Mouse (Mus musculus) limb, embryonic 14.5 days (tissue): ENCODE data around the gene Gstp1. TPM values are rescaled to one million over a fixed set of nuclear protein-coding genes. Genes with fewer than 3 reads are reported as not detected.

ENCODE experiments used
- ATAC-seq: fragments of 200-750 bp; cut with Nextera tagmentation; 2 replicates; pipeline ENCODE4 v1.8.0; 2017; ENCODE audit warnings: low read depth, moderate number of reproducible peaks, moderate TSS enrichment; ENCODE audit not compliant: low FRiP score
- DNase-seq: peaks from one replicate; pipeline ENCODE4 v3.0.0-alpha.2; 2015; ENCODE audit warnings: low spot score
- H3K27ac ChIP-seq: fragments of 300-500 bp; sonication (generic); replicated peaks from 2 replicates; pipeline ENCODE4 v1.5.1; 2014; ENCODE audit warnings: low read depth, mild to moderate bottlenecking, low read length, moderate library complexity, mixed read lengths
- H3K27me3 ChIP-seq: fragments of 300-500 bp; sonication (generic); 2 replicates; pipeline ENCODE4 v1.6.1; 2014; ENCODE audit warnings: low read length, mixed read lengths; ENCODE audit not compliant: control insufficient read depth, insufficient read depth
- H3K36me3 ChIP-seq: fragments of 300-500 bp; sonication (generic); 2 replicates; pipeline ENCODE4 v1.6.1; 2014; ENCODE audit warnings: mild to moderate bottlenecking, low read length, moderate library complexity, mixed read lengths; ENCODE audit not compliant: control insufficient read depth, insufficient read depth
- H3K4me1 ChIP-seq: fragments of 300-500 bp; sonication (generic); 2 replicates; pipeline ENCODE4 v1.6.1; 2014; ENCODE audit warnings: antibody characterized with exemption, low read length, mixed read lengths; ENCODE audit not compliant: control insufficient read depth, insufficient read depth
- H3K4me2 ChIP-seq: fragments of 300-500 bp; sonication (generic); replicated peaks from 2 replicates; pipeline ENCODE4 v1.6.1; 2014; ENCODE audit warnings: low read depth, mild to moderate bottlenecking, low read length, moderate library complexity; ENCODE audit not compliant: severe bottlenecking
- H3K4me3 ChIP-seq: fragments of 300-500 bp; sonication (generic); replicated peaks from 2 replicates; pipeline ENCODE4 v1.5.1; 2014; ENCODE audit warnings: low read length
- H3K9ac ChIP-seq: fragments of 300-500 bp; sonication (generic); 2 replicates; pipeline ENCODE4 v1.6.1; 2014; ENCODE audit warnings: mild to moderate bottlenecking, low read depth, low read length, moderate library complexity; ENCODE audit not compliant: severe bottlenecking
- H3K9me3 ChIP-seq: fragments of 300-500 bp; sonication (generic); 2 replicates; pipeline ENCODE4 v1.6.1; 2016; ENCODE audit warnings: low read length; ENCODE audit not compliant: control insufficient read depth
- POLR2A ChIP-seq: fragments of 200-500 bp; IDR thresholded peaks from 2 replicates; pipeline ENCODE4 v1.8.0; 2012; ENCODE audit warnings: inconsistent platforms, mild to moderate bottlenecking, moderate library complexity, borderline replicate concordance; ENCODE audit not compliant: insufficient read depth, insufficient read length; ENCODE audit errors: extremely low read depth
- WGBS: fragments of 180-500 bp; shearing (Covaris S2); extraction: QIAGEN DNeasy Blood & Tissue Kit; methylation state at CpG from one replicate; pipeline ENCODE4 v1.1.7; 2014; 5-methylcytosine and 5-hydroxymethylcytosine counted together
- polyA plus RNA-seq, 2 experiments: library from polyadenylated mRNA; depleted of rRNA in 1 of 2; stranded (reverse) in 1 of 2; unstranded in 1 of 2; fragments of >200 nt; fragmentation: Nextera tagmentation in 1 of 2; extraction: Ambion mirVana in 1 of 2; gene quantifications; 2 replicates each; pipeline versions ENCODE4 v1.2.1 to v1.2.3; 2012 to 2014

The Gstp1 gene
- polyA plus RNA-seq, 2 experiments, result 291 to 508 TPM

- DNase-seq (no peak), ATAC-seq (no peak)
- Histone ChIP-seq H3K4me3 (no peak overlapping the region; the same call in 1 of the 2 replicates), H3K4me1 (peaks cover 12% of the 10 kb centered on the region), H3K27ac (no peak overlapping the region), H3K36me3 (peaks cover 3% of the 10 kb centered on the region; the same call in 1 of the 2 replicates), H3K4me2 (peak overlapping the region; percentile 85), H3K9ac (no peak overlapping the region), H3K27me3 (no peaks in the 10 kb centered on the region), H3K9me3 (no peaks in the 10 kb centered on the region)
- 90% methylated on average over 9 of the region's 9 CpGs for WGBS
- TF ChIP-seq POLR2A, result no peak
Measured at GRCm38 (mm10) chr19:3999121-3999730, 38.6 kb downstream of the Gstp1 start.

DNA sequence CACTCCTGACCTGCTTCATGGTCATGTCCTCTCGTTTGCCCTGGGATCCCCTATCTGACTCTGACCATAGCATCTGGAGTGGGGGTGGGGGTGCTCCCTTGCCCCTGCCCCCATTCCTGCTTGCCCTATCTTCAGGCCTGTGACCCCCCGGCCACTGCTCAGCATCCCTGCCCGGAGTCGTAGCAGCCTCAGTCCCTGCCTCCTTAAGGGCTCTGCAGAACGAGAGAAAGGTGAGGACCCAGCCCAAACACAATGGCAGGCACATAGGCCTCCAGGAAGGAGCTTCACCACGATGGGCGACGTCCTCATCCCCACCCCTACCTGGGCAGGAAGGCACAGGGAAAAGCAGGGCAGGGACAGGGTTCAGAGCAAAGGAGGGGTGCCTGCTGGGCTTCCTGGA, 39.5 kb downstream of the Gstp1 start:
- Histone ChIP-seq H3K9ac (no peak overlapping the region), H3K4me3 (no peak overlapping the region)

DNA sequence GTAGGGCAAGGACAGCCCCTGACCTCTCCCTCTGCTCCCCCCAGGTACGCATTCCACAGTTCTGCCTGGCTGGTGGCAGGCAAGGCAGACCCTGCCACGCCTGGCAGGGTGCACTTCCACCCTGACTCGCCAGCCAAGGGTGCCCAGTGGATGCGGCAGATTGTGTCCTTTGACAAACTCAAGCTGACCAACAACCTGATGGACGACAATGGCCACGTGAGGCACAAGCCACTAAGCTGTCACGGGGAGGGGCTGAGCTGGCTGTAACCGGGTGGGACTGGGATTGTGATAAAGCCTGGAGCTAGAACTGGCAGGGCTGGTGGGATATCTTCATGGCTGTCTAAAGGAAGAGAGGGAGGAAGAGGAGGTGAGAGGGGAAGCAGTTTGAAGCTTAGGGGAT, 40.6 kb downstream of the Gstp1 start:
- Histone ChIP-seq H3K27ac (no peak overlapping the region), H3K4me1 (peaks cover 12% of the 10 kb centered on the region), H3K9me3 (no peaks in the 10 kb centered on the region), H3K36me3 (no peaks in the 10 kb centered on the region), H3K9ac (no peak overlapping the region), H3K27me3 (no peaks in the 10 kb centered on the region), H3K4me2 (no peak overlapping the region), H3K4me3 (no peak overlapping the region)
- no peak for ATAC-seq
- TF ChIP-seq POLR2A, result no peak
- no peak for DNase-seq
- 64% methylated on average over 8 of the region's 8 CpGs for WGBS

More for the DNA sequence above, 39.5 kb downstream of the Gstp1 start:
- Histone ChIP-seq H3K9me3 (no peaks in the 10 kb centered on the region), H3K4me2 (no peak overlapping the region), H3K4me1 (peaks cover 12% of the 10 kb centered on the region), H3K36me3 (no peaks in the 10 kb centered on the region), H3K27me3 (no peaks in the 10 kb centered on the region), H3K27ac (no peak overlapping the region)
- 68% methylated on average over 8 of the region's 8 CpGs for WGBS
- no peak for TF ChIP-seq POLR2A
- DNase-seq (no peak), ATAC-seq (no peak)

- Histone ChIP-seq H3K9me3 (no peaks in the 10 kb centered on the region), H3K4me3 (no peak overlapping the region), H3K4me1 (peaks cover 12% of the 10 kb centered on the region), H3K36me3 (no peaks in the 10 kb centered on the region), H3K27ac (no peak overlapping the region), H3K4me2 (no peak overlapping the region), H3K9ac (no peak overlapping the region), H3K27me3 (no peaks in the 10 kb centered on the region)
- TF ChIP-seq POLR2A, result no peak
- 75% methylated on average over 8 of the region's 8 CpGs for WGBS
- DNase-seq (no peak), ATAC-seq (no peak)
Measured at GRCm38 (mm10) chr19:3996747-3997146, 41.0 kb downstream of the Gstp1 start.

- Histone ChIP-seq H3K36me3 (no peaks in the 10 kb centered on the region), H3K4me1 (peaks cover 7% of the 10 kb centered on the region), H3K9ac (no peak overlapping the region), H3K4me2 (no peak overlapping the region), H3K4me3 (no peak overlapping the region), H3K27ac (no peak overlapping the region), H3K27me3 (no peaks in the 10 kb centered on the region), H3K9me3 (no peaks in the 10 kb centered on the region)
- DNase-seq (no peak), ATAC-seq (no peak)
- no peak for TF ChIP-seq POLR2A
- 63% methylated on average over 7 of the region's 7 CpGs for WGBS
Measured at GRCm38 (mm10) chr19:3996106-3996505, 41.7 kb downstream of the Gstp1 start.
